Comparison of ENCODE assay signal across 12 mouse cellular contexts in genomic region chr5:102055946-102056345, GRCm38 (mm10). TPM values are rescaled to one million over a fixed set of nuclear protein-coding genes. Genes with fewer than 3 reads are reported as not detected.
DNase-seq lines count a peak whose midpoint lies in the region; ATAC-seq and TF ChIP-seq lines count a peak whose summit lies in the region.
"Had no signal": no experiment of that assay in that cellular context is flagged by ENCODE, and none has a peak within 500 bp of the region (broad histone marks: within the 10 kb centered on the region; RNA-seq: fewer than 3 reads in every experiment).

No protein-coding gene starts in this region.

- peaks cover 19% of the 10 kb centered on the region for H3K79me2 ChIP-seq in heart, adult 2 months (replicated peaks; ENCODE audit: control insufficient read depth, insufficient read depth, low read length)

- 0 out of 2 replicates have a peak, but pooled peaks have one; percentile 40 for ATAC-seq in neural tube, embryonic 13.5 days (ENCODE audit: low read depth)
- ATAC-seq: midbrain, embryonic 16.5 days had no signal

- no peak for TF ChIP-seq CTCF in heart, adult 2 months (IDR thresholded peaks at IDR 0.05)

- no peak overlapping the region for H3K4me2 ChIP-seq in neural tube, embryonic 13.5 days
- H3K4me2 ChIP-seq: limb, embryonic 12.5 days had no signal

- no peak for TF ChIP-seq EP300 in heart, adult 2 months (IDR thresholded peaks at IDR 0.05; ENCODE audit: insufficient read depth, low read depth, low read length)

- H3K4me3 ChIP-seq in heart, adult 2 months: no peak overlapping the region
- no peak overlapping the region for H3K4me3 ChIP-seq in neural tube, embryonic 13.5 days
- H3K4me3 ChIP-seq: limb, embryonic 12.5 days had no signal

- TF ChIP-seq POLR2A in heart, adult 2 months (IDR thresholded peaks at IDR 0.05; ENCODE audit: insufficient read depth, low read depth, low read length): no peak

- H3K27ac ChIP-seq in heart, adult 2 months: peak overlapping the region; percentile 56; the same call in 1 of the 2 replicates
- no peak overlapping the region for H3K27ac ChIP-seq in neural tube, embryonic 13.5 days (replicated peaks)

- H3K4me1 ChIP-seq in heart, adult 2 months (ENCODE audit: control insufficient read depth, insufficient read depth, low read length): peaks cover 12% of the 10 kb centered on the region
- peaks cover 43% of the 10 kb centered on the region for H3K4me1 ChIP-seq in neural tube, embryonic 13.5 days (replicated peaks)

- intact Hi-C loops in heart, adult 2 months (cut with DNase I): no loop called here
- intact Hi-C loops in left cerebral cortex, postnatal 14 days (cut with DNase I): no loop called here

- WGBS in heart, adult 2 months: 55% methylated on average over 7 of the region's 7 CpGs
- WGBS in neural tube, embryonic 13.5 days: 69% methylated on average over 7 of the region's 7 CpGs

- H3K9me3 ChIP-seq in neural tube, embryonic 13.5 days: no peaks in the 10 kb centered on the region
- H3K9me3 ChIP-seq: limb, embryonic 12.5 days had no signal

- no peak overlapping the region; the same call in 1 of the 2 replicates for H3K9ac ChIP-seq in heart, adult 2 months (ENCODE audit: low read depth, low read length)
- no peak overlapping the region for H3K9ac ChIP-seq in neural tube, embryonic 13.5 days
- H3K9ac ChIP-seq: limb, embryonic 12.5 days had no signal

- H3K36me3 ChIP-seq in heart, adult 2 months (ENCODE audit: control insufficient read depth, insufficient read depth, low read length): peaks cover 5% of the 10 kb centered on the region
- 0 out of 2 replicates have a peak, but pooled peaks cover 3% of the 10 kb centered on the region for H3K36me3 ChIP-seq in neural tube, embryonic 13.5 days

- no peaks in the 10 kb centered on the region for H3K27me3 ChIP-seq in heart, adult 2 months (ENCODE audit: control insufficient read depth, insufficient read depth, low read length)
- H3K27me3 ChIP-seq in neural tube, embryonic 13.5 days: no peaks in the 10 kb centered on the region
- H3K27me3 ChIP-seq: limb, embryonic 12.5 days had no signal

- DNase-seq in heart, adult 2 months: peak; percentile 11 to 41
- no peak for DNase-seq in heart, postnatal 4 days
- no peak for DNase-seq in neural tube, embryonic 10.5 days (ENCODE audit: extremely low spot score, low spot score)
- DNase-seq in cerebellum, adult 9-10 months: peak; percentile 70
- peak; percentile 61 for DNase-seq in skeletal muscle tissue, adult 2 months (ENCODE audit: low read depth, low spot score)
- DNase-seq in left cerebral cortex, postnatal 14 days (ENCODE audit: low spot score in 2 of 2): no peak
- DNase-seq in adrenal gland, adult 8-10 months: no peak
- DNase-seq: adrenal gland, postnatal 10 days; heart, postnatal 36 days had no signal

RNA-seq across cellular contexts. Expression of gene Wdfy3, which starts 13.8 kb away (rescaled TPM):
- 10 to 100 TPM; 29.0 to 29.3 TPM for total RNA-seq in heart, adult 2 months (2021)
- 11.6 and 13.9 TPM in 2 replicates for polyA plus RNA-seq in heart, adult 2 months (2012; rRNA removed)
- total RNA-seq in heart, postnatal 4 days (2021): 10 to 100 TPM; 47.0 to 48.6 TPM
- 27.0 and 31.1 TPM in 2 replicates for polyA plus RNA-seq in neural tube, embryonic 13.5 days (2015; fragmentation: Nextera tagmentation; extraction: Ambion mirVana)
- 100 to 1,000 TPM; 109 to 112 TPM for total RNA-seq in left cerebral cortex, postnatal 14 days (2021)
- 10 to 100 TPM; 41.6 to 70.2 (median 56.0) TPM for total RNA-seq in adrenal gland, adult 8-10 months (2022)

Comparison
In these comparisons a context has a peak if more than half of its experiments do, and no peak if none do; other contexts are left out.
1. DNase-seq: peak in heart, adult 2 months (2 of 2), cerebellum, adult 9-10 months (single experiment) and skeletal muscle tissue, adult 2 months (single experiment); none in heart, postnatal 4 days (single experiment), neural tube, embryonic 10.5 days (single experiment), left cerebral cortex, postnatal 14 days (0 of 2) and adrenal gland, adult 8-10 months (single experiment).